Mouse (Mus musculus): ENCODE results near the gene Sgip1.

Gene Sgip1

GRCm38 (mm10) chr4:103011823-103012222, 270.7 kb downstream of the Sgip1 start:
- H3K27me3 ChIP-seq (ENCODE audit: control insufficient read depth, insufficient read depth, low read length, poor library complexity, severe bottlenecking), result no peaks in the 10 kb centered on the region
- no peak for DNase-seq (ENCODE audit: low read depth, low spot score)
- H3K36me3 ChIP-seq (ENCODE audit: control insufficient read depth, insufficient read depth, low read length, poor library complexity, severe bottlenecking), result no peaks in the 10 kb centered on the region

DNA sequence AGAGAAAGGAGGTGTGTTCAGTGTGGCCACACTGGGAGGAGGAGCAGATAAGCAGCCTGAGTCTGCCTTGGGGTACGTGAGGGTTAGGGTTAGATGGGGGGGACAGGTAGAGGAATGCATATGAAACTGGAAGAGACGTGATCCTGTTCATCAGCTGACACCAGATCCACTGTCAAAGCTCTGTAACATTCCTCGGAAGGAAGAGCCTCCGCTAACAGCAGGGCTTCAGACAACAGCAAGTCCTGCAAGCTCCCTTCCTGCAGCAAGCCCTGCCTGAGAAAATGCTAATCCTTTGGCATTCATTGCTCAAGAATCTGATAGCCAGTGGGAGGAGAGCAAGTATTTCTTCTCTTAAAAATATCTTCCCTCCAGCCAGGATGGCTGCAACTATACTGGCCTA, 272.4 kb downstream of the Sgip1 start:
- H3K36me3 ChIP-seq (ENCODE audit: control insufficient read depth, insufficient read depth, low read length, poor library complexity, severe bottlenecking), result no peaks in the 10 kb centered on the region
- no peaks in the 10 kb centered on the region for H3K27me3 ChIP-seq (ENCODE audit: control insufficient read depth, insufficient read depth, low read length, poor library complexity, severe bottlenecking)
- no peak for DNase-seq (ENCODE audit: low read depth, low spot score)
